Mouse (Mus musculus): ENCODE measurements at regions not wholly inside any gene's neighbourhood (a gene's known extent, or its start where the extent isn't known, plus 50 kb on each side); places are given as distances from the start of the nearest gene placed in this dataset.

DNA sequence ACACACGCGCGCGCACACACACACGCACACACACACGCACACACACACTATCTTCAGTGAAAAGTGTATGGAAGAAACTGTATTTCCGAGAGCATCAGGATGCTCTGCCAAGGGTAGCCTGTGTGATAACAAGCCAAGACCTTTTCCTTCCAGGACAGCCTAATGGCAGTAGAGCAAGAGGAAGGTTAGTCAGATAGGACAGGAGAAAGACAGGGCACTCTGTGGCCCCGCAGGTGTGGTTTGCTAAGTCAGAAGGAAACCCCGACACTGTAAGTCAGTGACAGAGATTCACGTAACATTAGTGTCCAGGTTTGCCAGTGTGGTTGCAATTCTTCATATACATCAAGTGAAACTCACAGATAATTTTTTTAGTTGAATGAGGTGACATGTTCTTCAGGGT, 92.8 kb downstream of the Rpl14 start:
- TF ChIP-seq SMC3 (IDR thresholded peaks at IDR 0.05; ENCODE audit: low read depth, low read length) (no peak), JUND (IDR thresholded peaks at IDR 0.05; ENCODE audit: low read depth, low read length) (no peak), MYC (IDR thresholded peaks at IDR 0.05; ENCODE audit: low read depth, low read length) (no peak), EP300 (IDR thresholded peaks at IDR 0.05; ENCODE audit: low read depth in 1 of 2, low read length in 2 of 2) (no peak), BHLHE40 (IDR thresholded peaks at IDR 0.05; ENCODE audit: borderline replicate concordance, low read depth, low read length) (no peak), TCF12 (IDR thresholded peaks at IDR 0.05; ENCODE audit: low read depth, low read length) (no peak), USF1 (IDR thresholded peaks at IDR 0.05; ENCODE audit: low read depth, low read length) (no peak), ELF1 (IDR thresholded peaks at IDR 0.05; ENCODE audit: low read depth, low read length) (no peak), MEF2A (IDR thresholded peaks at IDR 0.05; ENCODE audit: extremely low read depth, insufficient replicate concordance, low read depth, low read length, poor library complexity, severe bottlenecking) (no peak), CTCF (IDR thresholded peaks at IDR 0.05 in 2 of 3, conservative IDR thresholded peaks at IDR 0.05 in 1 of 3; ENCODE audit: control insufficient read depth in 1 of 3, insufficient read depth in 1 of 3, low read depth in 2 of 3, low read length in 3 of 3, poor library complexity in 1 of 3, severe bottlenecking in 1 of 3) (no peak), MAZ (IDR thresholded peaks at IDR 0.05; ENCODE audit: low read depth, low read length) (no peak), ZKSCAN1 (IDR thresholded peaks at IDR 0.05; ENCODE audit: low read depth, low read length) (no peak), GABPA (IDR thresholded peaks at IDR 0.05; ENCODE audit: low read depth, low read length) (no peak), ZMIZ1 (IDR thresholded peaks at IDR 0.05; ENCODE audit: low read depth, low read length) (no peak), MYB (IDR thresholded peaks at IDR 0.05; ENCODE audit: low read depth, low read length) (no peak)
- Histone ChIP-seq H3K9me3 (replicated peaks; ENCODE audit: insufficient read depth, low read length) (no peaks in the 10 kb centered on the region), H3K4me1 (ENCODE audit: control insufficient read depth in 1 of 2, insufficient read depth in 2 of 2, low read length in 2 of 2) (no peaks in the 10 kb centered on the region), H3K4me3 (ENCODE audit: control insufficient read depth in 1 of 2, insufficient read depth in 1 of 2, low read depth in 2 of 2, low read length in 2 of 2) (no peak overlapping the region), H3K9ac (ENCODE audit: control insufficient read depth, low read depth, low read length, poor library complexity, severe bottlenecking) (no peak overlapping the region), H3K27ac (ENCODE audit: control insufficient read depth, low read depth, low read length) (no peak overlapping the region), H3K36me3 (ENCODE audit: control insufficient read depth in 1 of 2, insufficient read depth in 2 of 2, low read length in 2 of 2) (no peaks in the 10 kb centered on the region), H3K27me3 (ENCODE audit: control insufficient read depth in 1 of 2, insufficient read depth in 2 of 2, low read length in 2 of 2) (no peaks in the 10 kb centered on the region), H3K79me2 (ENCODE audit: control insufficient read depth, insufficient read depth, low read length, poor library complexity) (no peaks in the 10 kb centered on the region)
- DNase-seq (ENCODE audit: low read depth, low spot score), result no peak

DNA sequence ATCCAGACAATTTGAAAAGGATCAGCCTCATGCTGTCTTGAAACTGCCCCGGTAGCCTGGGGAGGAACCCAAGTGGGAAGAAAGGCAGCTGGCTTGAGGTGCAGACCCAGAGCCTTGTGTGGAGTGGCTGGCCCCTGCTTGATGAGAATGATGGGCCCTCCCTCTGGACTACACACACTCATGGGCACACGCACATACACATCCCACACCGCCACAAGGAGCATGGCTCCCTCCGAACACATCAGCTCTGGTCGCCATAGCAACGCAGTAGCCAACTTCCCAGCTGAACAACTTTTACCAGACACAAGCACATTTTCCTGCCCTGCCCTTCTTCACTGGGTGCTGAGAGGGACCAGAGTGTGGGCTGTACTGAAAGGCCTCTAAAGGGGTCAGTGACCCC, 101.2 kb downstream of the Rpl14 start:
- no peak overlapping the region for H3K9ac ChIP-seq (ENCODE audit: control insufficient read depth, low read depth, low read length, poor library complexity, severe bottlenecking)
- no peaks in the 10 kb centered on the region for H3K36me3 ChIP-seq (ENCODE audit: control insufficient read depth in 1 of 2, insufficient read depth in 2 of 2, low read length in 2 of 2)
- no peaks in the 10 kb centered on the region for H3K27me3 ChIP-seq (ENCODE audit: control insufficient read depth in 1 of 2, insufficient read depth in 2 of 2, low read length in 2 of 2)
- H3K79me2 ChIP-seq (ENCODE audit: control insufficient read depth, insufficient read depth, low read length, poor library complexity), result no peaks in the 10 kb centered on the region
- no peak for TF ChIP-seq MAFK (IDR thresholded peaks at IDR 0.05; ENCODE audit: borderline replicate concordance, low read depth, low read length)
- TF ChIP-seq USF1 (IDR thresholded peaks at IDR 0.05; ENCODE audit: low read depth, low read length), result no peak
- TF ChIP-seq MYB (IDR thresholded peaks at IDR 0.05; ENCODE audit: low read depth, low read length), result no peak
- no peak for TF ChIP-seq CHD2 (IDR thresholded peaks at IDR 0.05; ENCODE audit: low read length)
- TF ChIP-seq ELF1 (IDR thresholded peaks at IDR 0.05; ENCODE audit: low read depth, low read length), result no peak
- no peak for TF ChIP-seq RAD21 (IDR thresholded peaks at IDR 0.05; ENCODE audit: low read depth, low read length)
- no peaks in the 10 kb centered on the region for H3K9me3 ChIP-seq (replicated peaks; ENCODE audit: insufficient read depth, low read length)
- H3K4me3 ChIP-seq (ENCODE audit: control insufficient read depth in 1 of 2, insufficient read depth in 1 of 2, low read depth in 2 of 2, low read length in 2 of 2), result no peak overlapping the region
- no peak overlapping the region for H3K27ac ChIP-seq (ENCODE audit: control insufficient read depth, low read depth, low read length)
- DNase-seq (ENCODE audit: low read depth, low spot score), result no peak
- H3K4me1 ChIP-seq (ENCODE audit: control insufficient read depth in 1 of 2, insufficient read depth in 2 of 2, low read length in 2 of 2), result no peaks in the 10 kb centered on the region
